Mouse (Mus musculus): ENCODE data around the gene Cda.

The Cda gene

GRCm38 (mm10) chr4:138366561-138366960, 1.2 kb downstream of the Cda start:
- DNase-seq = no peak

DNA sequence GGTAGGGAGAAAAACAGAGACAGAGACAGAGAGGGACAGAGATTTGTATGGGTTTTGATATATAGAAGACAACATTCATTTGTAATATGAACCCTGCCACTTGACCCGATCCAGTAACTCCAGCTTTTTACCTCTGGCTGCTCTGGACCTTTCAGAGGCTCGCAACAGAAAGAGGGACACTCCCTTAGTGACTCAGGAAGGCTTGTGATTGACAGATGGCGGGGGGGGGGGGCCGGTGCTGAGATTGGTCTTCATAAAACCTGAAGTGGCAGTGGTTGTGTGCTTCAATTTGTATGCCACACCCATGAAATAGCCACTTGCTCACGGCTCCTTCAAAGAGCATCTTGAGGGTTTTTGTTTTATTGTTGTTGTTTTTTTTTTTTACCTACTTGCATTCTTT, 4.3 kb downstream of the Cda start:
- no peak for DNase-seq

DNA sequence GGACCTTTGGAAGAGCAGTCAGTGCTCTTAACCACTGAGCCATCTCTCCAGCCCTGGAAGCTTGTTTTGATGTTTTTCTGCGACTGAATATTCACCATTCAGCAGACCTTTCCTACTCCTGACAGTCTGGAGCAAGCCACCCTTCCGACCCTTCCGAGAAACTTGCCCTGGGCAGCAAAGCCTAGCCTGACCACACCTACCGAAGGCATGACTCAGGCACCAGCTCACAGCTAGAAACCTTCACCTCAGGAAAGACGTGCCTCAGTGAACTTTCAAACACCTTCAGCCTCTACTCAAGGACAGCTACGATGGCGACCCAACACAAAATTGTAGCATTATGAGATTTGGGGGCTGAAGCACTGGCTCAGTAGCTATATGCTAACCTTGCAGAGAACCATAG, 4.9 kb downstream of the Cda start:
- no peak for DNase-seq

DNA sequence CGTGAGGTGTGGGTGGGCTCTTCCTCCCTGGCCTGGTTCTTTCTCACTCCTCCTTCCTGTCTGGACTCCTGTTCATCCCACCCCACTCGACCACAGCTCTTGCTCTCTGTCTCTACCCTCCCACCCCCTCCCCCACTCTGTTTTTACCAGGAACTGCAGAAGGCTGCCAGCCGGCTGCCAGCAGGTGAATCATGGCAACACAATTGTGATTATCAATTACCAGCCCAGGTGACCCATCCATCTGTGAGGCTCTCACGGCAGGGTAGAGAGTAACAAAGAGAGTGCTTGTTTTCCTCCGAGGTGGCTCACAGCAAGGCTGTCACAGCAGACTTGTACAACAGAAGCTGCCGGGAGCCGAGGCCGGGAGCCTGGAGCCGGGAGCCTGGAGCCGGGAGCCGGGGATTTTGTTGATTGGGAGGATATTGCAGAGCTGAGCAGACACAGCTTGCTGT, 6.4 kb downstream of the Cda start:
- no peak for DNase-seq

DNA sequence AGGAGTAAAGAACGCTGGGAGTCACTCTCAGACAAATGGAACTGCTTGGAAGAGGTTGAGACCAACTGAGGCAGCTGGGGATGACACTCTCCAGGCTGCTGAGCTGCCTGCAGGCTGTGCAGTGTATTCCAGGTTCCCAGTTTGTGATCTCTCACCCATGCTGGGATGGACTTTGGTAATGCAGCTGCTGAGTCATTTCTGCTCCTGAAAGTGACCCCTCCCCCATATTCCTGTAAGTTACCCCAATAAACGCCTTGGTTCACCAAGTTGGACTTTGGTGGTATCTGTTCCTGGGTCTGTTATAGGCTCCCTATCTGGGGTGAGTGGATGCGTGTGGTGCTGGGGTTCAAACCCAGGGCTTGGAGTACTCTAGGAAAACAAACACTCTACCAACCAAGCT, 9.6 kb downstream of the Cda start:
- no peak for DNase-seq

- no peak for DNase-seq
Measured at GRCm38 (mm10) chr4:138356551-138356950, 11.2 kb downstream of the Cda start.

GRCm38 (mm10) chr4:138356141-138356540, 11.7 kb downstream of the Cda start:
- DNase-seq = no peak

GRCm38 (mm10) chr4:138355496-138355895, 12.3 kb downstream of the Cda start:
- no peak for DNase-seq

DNA sequence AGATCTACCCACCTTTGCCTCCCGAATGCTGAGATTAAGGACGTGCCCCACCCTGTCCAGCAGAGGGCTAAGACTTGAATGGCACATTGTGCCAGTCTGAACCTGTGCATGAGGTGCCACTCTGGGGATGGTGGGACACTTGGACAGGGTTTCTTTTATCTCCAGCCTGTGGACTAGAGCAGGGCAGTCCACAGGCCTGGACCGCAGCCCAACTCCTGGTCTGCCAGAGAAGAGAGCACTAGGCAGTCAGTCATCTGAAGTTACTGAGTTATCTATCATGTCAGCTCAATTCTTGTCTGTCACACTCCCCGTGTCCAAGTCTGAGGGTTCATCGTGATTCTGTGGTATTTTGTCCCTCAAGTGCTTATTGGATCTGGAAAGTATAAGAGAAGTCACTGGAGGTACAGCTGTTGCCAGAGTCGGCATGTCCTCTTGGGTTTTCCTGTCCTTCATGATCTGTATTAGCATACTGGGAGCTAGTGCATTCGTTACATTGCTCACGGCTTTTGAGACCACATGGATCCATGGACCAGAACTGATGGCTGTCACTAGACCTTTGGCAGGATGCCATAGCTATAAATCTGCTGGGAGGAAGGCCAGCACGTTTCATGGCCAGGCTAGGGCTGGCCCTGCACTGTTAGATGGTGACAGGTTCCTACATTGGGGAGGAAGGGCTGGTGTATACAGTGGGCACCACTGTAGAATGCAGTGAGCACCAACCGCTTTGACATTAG, 14.2 kb downstream of the Cda start:
- DNase-seq = no peak

DNA sequence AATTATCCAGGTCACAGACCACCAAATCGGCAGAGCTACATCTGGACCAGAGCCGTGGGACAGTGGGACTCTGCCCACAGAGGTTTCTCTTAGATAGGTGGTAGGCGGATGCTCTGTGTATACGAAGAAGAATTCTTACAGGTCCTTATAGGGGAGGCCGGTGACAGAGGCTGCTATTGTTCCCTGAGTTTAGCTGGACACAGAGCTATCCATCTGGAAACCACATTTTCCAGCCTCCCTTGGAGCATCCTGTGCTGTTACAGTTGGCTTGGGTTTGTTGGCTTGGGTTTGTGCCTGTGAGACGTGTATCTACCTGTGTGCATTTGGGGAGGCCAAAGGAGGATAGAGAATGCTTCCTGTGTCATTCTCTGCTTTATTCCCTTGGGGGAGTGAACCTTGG, 15.1 kb downstream of the Cda start:
- no peak for DNase-seq

DNA sequence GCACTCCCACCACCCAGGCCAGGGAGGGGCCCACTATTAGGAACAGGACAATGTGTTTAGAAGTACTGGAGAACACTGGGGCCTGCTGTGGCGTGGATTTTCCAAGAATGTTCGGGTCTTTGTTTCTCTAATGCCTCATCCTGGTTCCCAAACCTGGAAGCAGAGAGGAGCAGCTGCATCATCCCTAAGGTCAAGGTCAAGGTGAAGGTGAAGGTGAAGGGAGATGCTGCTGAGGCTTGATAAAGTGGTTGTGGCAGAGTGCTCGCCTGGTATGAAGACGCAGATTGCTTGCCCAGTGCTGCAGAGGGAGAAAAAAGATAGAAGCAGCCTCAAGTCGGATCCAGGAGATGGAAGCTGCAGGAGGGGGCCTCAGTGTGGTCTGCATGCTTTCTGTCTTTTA, 16.0 kb downstream of the Cda start:
- no peak for DNase-seq

DNA sequence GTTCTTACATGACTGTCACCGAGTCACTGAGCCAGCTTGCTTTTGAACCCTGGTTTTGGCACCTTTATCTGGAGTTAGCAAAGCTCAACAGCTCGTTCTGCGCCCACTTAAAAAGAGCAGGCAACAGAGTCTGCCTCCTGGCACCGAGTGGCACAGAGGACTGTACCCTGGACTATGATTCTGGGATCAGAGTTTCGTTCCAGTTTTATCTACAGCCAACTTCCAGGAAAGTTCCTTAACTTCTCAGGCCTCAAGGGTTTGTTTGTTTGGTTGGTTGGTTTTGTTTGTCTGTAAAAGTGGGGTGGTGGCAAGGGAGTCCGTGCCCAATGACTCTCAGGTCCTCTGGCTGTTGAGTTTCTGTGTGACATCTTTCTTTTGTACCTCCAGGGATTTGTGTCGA, 19.1 kb downstream of the Cda start:
- no peak for DNase-seq

GRCm38 (mm10) chr4:138347280-138347679, 20.5 kb downstream of the Cda start:
- DNase-seq = no peak

DNA sequence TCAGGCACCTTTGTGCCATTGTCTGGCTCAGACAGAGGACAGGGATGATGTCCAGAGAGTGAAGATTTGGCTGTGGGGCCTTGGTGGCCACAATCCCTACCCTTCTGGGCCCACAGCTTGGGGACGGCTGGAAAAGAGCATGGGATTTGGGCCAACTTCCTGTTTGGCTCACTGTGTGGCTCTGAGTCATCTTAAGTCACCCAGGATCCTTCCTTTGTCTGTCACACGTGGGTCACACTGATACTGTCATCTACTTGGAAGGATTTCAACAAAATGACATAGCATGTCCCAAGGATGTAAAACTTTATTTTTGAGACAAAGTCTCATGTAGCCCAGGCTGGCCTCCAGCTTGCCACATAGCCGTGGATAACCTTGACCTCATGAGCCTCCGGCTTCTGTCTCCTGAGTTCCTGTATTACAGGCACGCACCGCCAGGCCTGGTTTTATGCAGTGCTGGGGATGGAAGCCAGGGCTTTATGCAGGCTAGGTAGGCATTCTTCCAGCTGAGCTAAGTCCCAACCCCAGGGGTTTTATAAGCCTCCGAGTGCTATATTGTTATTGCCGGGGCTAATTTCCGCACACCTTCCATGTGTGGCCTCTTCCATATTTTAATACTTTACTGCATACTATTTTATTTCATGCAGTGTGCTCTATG, 22.8 kb downstream of the Cda start:
- peak; percentile 44 to 52 for DNase-seq

- DNase-seq = no peak
Measured at GRCm38 (mm10) chr4:138343341-138343837, 24.4 kb downstream of the Cda start.

GRCm38 (mm10) chr4:138342778-138343177, 25.0 kb downstream of the Cda start:
- no peak for DNase-seq

DNA sequence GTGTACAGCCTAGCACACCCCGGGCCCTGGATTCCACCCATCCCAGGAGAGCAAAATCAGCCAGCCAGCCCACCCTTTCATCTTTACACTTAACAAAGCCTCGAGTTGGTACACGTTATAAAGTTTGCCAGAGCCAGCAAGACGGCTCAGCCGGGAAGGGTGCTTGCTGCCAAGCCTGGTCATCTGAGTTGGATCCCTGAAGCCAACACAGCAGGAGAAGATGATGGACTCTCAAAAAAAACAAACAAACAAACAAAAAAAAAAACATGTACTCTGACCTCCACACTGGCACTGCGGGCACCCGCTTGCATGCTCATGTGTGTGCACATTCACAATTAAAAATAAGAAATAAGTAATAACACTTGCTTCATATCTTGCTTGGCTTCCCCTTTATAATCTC, 25.7 kb downstream of the Cda start:
- DNase-seq = no peak

DNA sequence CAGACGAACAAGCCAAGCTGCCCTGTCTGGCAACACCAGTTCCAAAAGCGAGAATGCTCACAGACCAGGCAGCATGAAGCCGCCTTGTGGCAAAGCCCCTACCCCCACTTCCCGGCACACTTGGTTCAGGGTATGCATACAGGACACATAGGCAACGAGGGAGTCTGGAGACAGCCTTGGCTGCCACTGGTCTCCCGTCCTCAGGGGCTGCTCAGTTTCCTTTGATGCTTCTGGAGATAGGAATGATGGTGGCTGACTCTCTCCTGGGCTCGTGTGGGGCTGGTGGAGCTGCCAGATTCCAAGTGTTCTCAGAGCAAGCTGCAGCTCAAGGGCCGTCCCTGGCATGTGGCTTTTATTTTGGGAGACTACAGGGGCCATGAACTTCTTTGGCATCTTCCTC, 26.4 kb downstream of the Cda start:
- DNase-seq = no peak

DNA sequence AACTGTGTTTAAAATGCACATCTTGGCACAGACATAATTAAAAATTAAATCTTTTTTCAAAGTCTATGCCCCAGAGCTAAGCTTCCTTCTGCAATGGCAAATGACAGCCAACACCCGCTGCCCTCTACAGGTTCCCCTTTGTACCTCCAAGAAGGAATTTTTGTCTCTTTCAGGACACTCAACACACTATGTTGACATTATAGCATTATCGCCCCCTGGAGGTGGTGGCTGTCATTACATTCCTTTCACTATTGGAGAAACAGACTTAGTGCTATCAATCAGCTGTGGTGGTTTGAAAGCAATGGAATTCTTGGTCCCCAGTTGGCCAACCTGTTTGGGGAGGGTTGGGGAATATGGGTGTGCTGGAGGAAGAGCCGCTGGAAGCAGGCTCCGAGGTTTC, 27.8 kb downstream of the Cda start:
- peak in 1 of 2 experiments; percentile 55 for DNase-seq

GRCm38 (mm10) chr4:138337341-138337740, 30.5 kb downstream of the Cda start:
- DNase-seq = no peak

DNA sequence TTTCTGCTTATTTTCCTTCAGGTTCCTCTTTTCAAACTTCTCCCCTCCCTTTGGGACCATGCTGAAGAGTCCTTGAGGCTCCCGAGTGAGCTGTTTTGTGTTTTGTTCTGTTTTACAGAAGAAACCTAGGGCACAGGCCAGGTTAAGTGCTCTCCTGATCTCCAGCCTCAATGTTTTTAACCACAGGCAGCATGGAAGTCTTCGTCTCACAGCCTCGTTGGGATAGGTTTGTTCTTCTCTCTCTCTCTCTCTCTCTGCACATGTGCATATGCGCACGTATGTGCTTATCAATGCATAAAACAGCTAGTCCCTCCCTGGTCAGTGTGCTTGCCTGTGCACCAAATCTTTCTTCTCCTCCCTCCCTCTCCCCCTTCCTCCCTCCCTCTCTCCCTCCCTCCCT, 30.9 kb downstream of the Cda start:
- DNase-seq = no peak

DNA sequence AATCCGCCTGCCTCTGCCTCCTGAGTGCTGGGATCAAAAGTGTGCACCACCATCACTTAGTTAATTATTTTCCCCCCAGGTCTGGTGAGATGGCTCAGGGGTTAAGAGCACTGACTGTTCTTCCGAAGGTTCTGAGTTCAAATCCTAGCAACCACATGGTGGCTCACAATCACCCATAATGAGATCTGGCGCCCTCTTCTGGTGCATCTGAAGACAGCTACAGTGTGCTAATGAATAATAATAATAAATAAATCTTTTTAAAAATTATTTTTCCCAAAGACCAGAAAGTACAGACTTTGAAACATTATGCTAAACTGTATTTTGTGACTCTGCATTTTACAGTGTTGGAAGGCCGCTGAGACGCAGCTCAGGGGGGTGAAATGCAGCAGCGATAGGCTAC, 32.1 kb downstream of the Cda start:
- DNase-seq = no peak

DNA sequence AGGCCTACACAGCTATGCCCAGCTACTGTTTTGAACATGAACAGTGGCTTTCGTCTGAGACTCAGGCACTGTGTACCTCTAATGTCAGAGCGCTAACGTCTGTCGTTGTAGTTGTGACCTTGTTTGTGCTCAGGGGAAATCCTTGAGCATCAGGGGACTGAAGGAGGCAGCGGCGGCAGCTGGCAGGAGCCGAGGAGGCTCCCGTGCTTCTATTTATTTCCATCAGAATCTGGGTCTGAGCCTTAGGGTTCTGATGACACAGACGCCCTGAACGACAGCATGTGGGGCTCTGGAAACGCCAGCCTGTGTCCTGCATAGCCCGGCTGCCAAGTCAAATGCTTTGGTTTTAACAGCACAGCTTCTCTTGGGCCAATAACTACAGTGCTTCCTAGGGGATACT, 32.8 kb downstream of the Cda start:
- no peak for DNase-seq

- DNase-seq = no peak
Measured at GRCm38 (mm10) chr4:138333135-138333534, 34.7 kb downstream of the Cda start.

DNA sequence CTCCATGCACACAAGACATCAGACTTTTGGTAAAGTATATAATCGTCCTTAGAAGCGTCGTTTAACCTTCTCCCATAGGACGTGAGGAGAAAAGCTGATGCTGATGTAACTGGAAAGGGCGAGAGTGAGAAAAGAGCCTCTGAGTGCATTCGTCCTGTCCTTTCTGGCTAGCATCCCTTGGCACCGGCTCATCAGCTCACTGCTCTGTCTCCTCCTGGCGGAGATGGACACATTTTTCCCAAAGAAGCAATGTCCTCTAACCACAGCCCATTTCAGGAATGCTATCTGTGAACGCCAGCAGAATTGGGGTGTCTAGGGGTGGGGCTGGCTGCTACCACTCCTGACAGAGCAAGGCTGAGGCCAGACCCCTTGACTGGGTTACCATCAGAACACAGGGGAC, 36.1 kb downstream of the Cda start:
- no peak for DNase-seq

All from lung, postnatal 4 days (tissue).